Mouse (Mus musculus): ENCODE results near the gene Krt72. TPM values are rescaled to one million over a fixed set of nuclear protein-coding genes. Genes with fewer than 3 reads are reported as not detected.

The Krt72 gene
- not detected for polyA plus RNA-seq (2014; fragmentation: Illumina TruSeq; extraction: RNeasy Lipid Tissue Mini Kit (QIAGEN cat#74804); ENCODE audit: low read depth, low replicate concordance)

DNA sequence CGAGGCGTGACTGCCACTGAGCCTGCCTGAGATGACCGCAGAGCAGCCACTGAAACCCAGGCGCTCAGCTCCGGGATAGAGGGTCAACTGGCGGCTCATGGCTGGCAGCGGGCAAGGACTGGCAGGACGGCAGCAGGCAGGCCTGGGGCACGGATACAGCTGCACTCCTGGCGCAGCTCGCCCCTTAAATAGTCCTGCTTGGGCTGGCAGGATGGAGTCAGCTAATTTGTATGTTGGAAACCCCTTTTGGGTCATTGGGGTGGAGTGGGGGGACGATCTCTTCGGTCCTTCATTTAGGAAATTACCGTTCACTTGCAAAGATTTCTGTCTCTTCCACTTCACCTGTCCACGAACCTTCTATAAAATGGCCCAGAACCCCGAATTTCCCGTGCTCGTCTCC lies at the start of gene Krt72:
TSS of gene Krt72 (minus strand) at position 101 of the 400 bp plus-strand sequence.

DNA sequence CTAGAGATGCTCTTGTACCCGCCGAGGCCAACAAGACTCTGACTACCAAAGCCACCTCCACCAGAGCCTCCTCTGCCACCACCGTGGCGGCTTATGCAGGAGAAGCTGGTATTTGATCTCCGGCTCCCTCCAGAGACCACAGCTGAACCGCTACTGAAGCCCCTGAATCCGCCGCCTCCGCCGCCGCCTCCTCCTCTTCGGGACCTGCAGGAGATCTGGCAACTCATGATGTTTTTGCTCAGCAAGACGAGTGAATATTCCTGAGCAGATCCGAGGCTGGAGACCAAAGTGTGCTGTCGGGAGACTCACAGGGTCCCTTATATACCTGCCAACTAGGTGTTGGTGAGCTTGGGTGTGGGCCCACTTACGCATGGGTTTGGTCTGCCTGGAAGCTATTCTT lies 31.6 kb upstream of the Krt72 start, which contains the start of gene Krt2:
TSS of gene Krt2 (minus strand) at position 295 of the 400 bp plus-strand sequence.

DNA sequence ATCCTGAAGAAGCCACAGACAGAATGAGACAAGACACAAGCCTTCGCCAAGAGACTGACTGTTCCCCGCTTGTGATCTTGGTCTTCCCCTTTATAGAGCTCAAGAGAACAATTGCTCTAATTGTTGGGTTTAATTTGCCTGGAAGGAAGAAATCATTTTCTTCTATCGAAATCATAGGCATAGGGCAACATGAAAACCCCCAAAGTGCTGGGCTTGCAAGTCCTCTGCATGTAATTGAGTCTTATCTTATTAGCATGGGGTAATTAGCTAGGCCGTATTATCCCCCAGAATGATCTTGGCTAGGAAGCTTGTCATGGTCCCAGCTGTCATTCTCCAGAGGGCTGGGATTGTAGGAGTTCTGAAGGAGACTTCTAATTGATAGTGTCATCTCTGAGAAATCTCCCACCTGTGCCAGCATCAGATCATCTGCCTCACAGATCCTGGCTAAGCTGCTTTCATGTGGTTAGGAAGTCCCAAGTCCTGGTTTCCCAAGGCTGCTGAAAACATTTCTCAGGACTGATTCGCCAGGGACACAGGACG lies 16.1 kb upstream of the Krt72 start, which contains the start of gene Krt73:
TSS of gene Krt73 (minus strand) at position 51 of the 540 bp plus-strand sequence.

DNA sequence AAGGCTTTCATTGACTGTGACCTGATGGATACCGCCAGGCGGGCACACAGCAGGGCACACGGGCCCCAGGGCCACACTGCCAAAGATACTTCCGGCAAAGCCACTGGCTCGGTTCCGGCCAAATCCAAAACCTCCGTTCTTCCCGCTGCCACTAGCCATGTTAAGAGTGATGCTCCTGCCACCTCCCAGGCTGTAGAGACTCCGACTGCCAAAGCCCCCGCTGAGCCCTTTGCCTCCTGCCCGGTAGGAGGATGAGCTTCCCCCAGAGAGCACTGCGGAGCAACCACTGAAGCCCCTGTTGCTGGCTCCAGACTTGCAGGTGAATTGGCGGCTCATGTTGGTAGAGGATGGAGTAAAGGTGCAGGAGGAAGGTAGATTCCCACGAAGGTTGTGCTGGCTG lies 43.5 kb downstream of the Krt72 start, which contains the start of gene Krt71:
TSS of gene Krt71 (minus strand) at position 399 of the 400 bp plus-strand sequence.

Other genes with a start within 250 kb of the Krt72 start
- not detected for gene Krt82, start 235.8 kb downstream of the Krt72 start, polyA plus RNA-seq (2014; fragmentation: Illumina TruSeq; extraction: RNeasy Lipid Tissue Mini Kit (QIAGEN cat#74804); ENCODE audit: low read depth, low replicate concordance)
- gene Krt90, start 223.5 kb downstream of the Krt72 start, polyA plus RNA-seq (2014; fragmentation: Illumina TruSeq; extraction: RNeasy Lipid Tissue Mini Kit (QIAGEN cat#74804); ENCODE audit: low read depth, low replicate concordance): not detected
- not detected for gene Krt75, start 212.6 kb downstream of the Krt72 start, polyA plus RNA-seq (2014; fragmentation: Illumina TruSeq; extraction: RNeasy Lipid Tissue Mini Kit (QIAGEN cat#74804); ENCODE audit: low read depth, low replicate concordance)
- not detected for gene Gm5414, start 158.3 kb downstream of the Krt72 start, polyA plus RNA-seq (2014; fragmentation: Illumina TruSeq; extraction: RNeasy Lipid Tissue Mini Kit (QIAGEN cat#74804); ENCODE audit: low read depth, low replicate concordance)
- gene Gm5478, start 139.1 kb downstream of the Krt72 start, polyA plus RNA-seq (2014; fragmentation: Illumina TruSeq; extraction: RNeasy Lipid Tissue Mini Kit (QIAGEN cat#74804); ENCODE audit: low read depth, low replicate concordance): not detected
- gene Krt6b, start 106.2 kb downstream of the Krt72 start, polyA plus RNA-seq (2014; fragmentation: Illumina TruSeq; extraction: RNeasy Lipid Tissue Mini Kit (QIAGEN cat#74804); ENCODE audit: low read depth, low replicate concordance): not detected
- not detected for gene Krt6a, start 92.2 kb downstream of the Krt72 start, polyA plus RNA-seq (2014; fragmentation: Illumina TruSeq; extraction: RNeasy Lipid Tissue Mini Kit (QIAGEN cat#74804); ENCODE audit: low read depth, low replicate concordance)
- 39.6 TPM for gene Krt5, start 73.6 kb downstream of the Krt72 start, polyA plus RNA-seq (2014; fragmentation: Illumina TruSeq; extraction: RNeasy Lipid Tissue Mini Kit (QIAGEN cat#74804); ENCODE audit: low read depth, low replicate concordance)
- gene Krt71, start 43.4 kb downstream of the Krt72 start, polyA plus RNA-seq (2014; fragmentation: Illumina TruSeq; extraction: RNeasy Lipid Tissue Mini Kit (QIAGEN cat#74804); ENCODE audit: low read depth, low replicate concordance): not detected
- gene Krt73, start 15.9 kb upstream of the Krt72 start, polyA plus RNA-seq (2014; fragmentation: Illumina TruSeq; extraction: RNeasy Lipid Tissue Mini Kit (QIAGEN cat#74804); ENCODE audit: low read depth, low replicate concordance): not detected
- gene Krt2, start 31.7 kb upstream of the Krt72 start, polyA plus RNA-seq (2014; fragmentation: Illumina TruSeq; extraction: RNeasy Lipid Tissue Mini Kit (QIAGEN cat#74804); ENCODE audit: low read depth, low replicate concordance): not detected
- not detected for gene Krt1, start 64.3 kb upstream of the Krt72 start, polyA plus RNA-seq (2014; fragmentation: Illumina TruSeq; extraction: RNeasy Lipid Tissue Mini Kit (QIAGEN cat#74804); ENCODE audit: low read depth, low replicate concordance)
- gene Krt77, start 83.2 kb upstream of the Krt72 start, polyA plus RNA-seq (2014; fragmentation: Illumina TruSeq; extraction: RNeasy Lipid Tissue Mini Kit (QIAGEN cat#74804); ENCODE audit: low read depth, low replicate concordance): not detected
- gene Krt76, start 106.5 kb upstream of the Krt72 start, polyA plus RNA-seq (2014; fragmentation: Illumina TruSeq; extraction: RNeasy Lipid Tissue Mini Kit (QIAGEN cat#74804); ENCODE audit: low read depth, low replicate concordance): not detected
- not detected for gene Krt4, start 138.3 kb upstream of the Krt72 start, polyA plus RNA-seq (2014; fragmentation: Illumina TruSeq; extraction: RNeasy Lipid Tissue Mini Kit (QIAGEN cat#74804); ENCODE audit: low read depth, low replicate concordance)
- gene Krt79, start 153.9 kb upstream of the Krt72 start, polyA plus RNA-seq (2014; fragmentation: Illumina TruSeq; extraction: RNeasy Lipid Tissue Mini Kit (QIAGEN cat#74804); ENCODE audit: low read depth, low replicate concordance): 1.6 TPM
- 0.19 TPM for gene Krt78, start 167.8 kb upstream of the Krt72 start, polyA plus RNA-seq (2014; fragmentation: Illumina TruSeq; extraction: RNeasy Lipid Tissue Mini Kit (QIAGEN cat#74804); ENCODE audit: low read depth, low replicate concordance)
- 197 TPM for gene Krt8, start 218.0 kb upstream of the Krt72 start, polyA plus RNA-seq (2014; fragmentation: Illumina TruSeq; extraction: RNeasy Lipid Tissue Mini Kit (QIAGEN cat#74804); ENCODE audit: low read depth, low replicate concordance)
- gene Krt18, start 241.7 kb upstream of the Krt72 start, polyA plus RNA-seq (2014; fragmentation: Illumina TruSeq; extraction: RNeasy Lipid Tissue Mini Kit (QIAGEN cat#74804); ENCODE audit: low read depth, low replicate concordance): 277 TPM

All from adipose tissue, adult 10 weeks (tissue).